28 mouse cellular contexts compared by ENCODE assay signal in genomic region chr12:74163080-74163479, GRCm38 (mm10).
"Had no signal": no experiment of that assay in that cellular context is flagged by ENCODE, and none has a peak within 500 bp of the region (broad histone marks: within the 10 kb centered on the region; RNA-seq: fewer than 3 reads in every experiment).

No protein-coding gene starts in this region.

- H3K9ac ChIP-seq: heart, embryonic 12.5 days; hindbrain, embryonic 12.5 days; hindbrain, embryonic 14.5 days; intestine, embryonic 15.5 days; kidney, embryonic 15.5 days; limb, embryonic 13.5 days; limb, embryonic 15.5 days; liver, embryonic 12.5 days; liver, embryonic 14.5 days had no signal

- DNase-seq: gastrocnemius, adult 2 months; gastrocnemius, postnatal 10 days; gastrocnemius, postnatal 25 days; heart, adult 18-20 months; heart, postnatal 10 days; heart, postnatal 4 days; kidney, adult 18-20 months; kidney, adult 9 months; kidney, postnatal 14 days; kidney, postnatal 36 days; layer of hippocampus, adult 9-11 months; layer of hippocampus, postnatal 36 days; left cerebral cortex, postnatal 4 days had no signal

- H3K9me3 ChIP-seq: heart, embryonic 10.5 days; heart, embryonic 12.5 days; hindbrain, embryonic 10.5 days; hindbrain, embryonic 12.5 days; intestine, embryonic 15.5 days; kidney, embryonic 15.5 days; limb, embryonic 13.5 days; limb, embryonic 15.5 days; liver, embryonic 12.5 days had no signal

- H3K36me3 ChIP-seq: heart, embryonic 10.5 days; heart, embryonic 12.5 days; hindbrain, embryonic 10.5 days; hindbrain, embryonic 12.5 days; intestine, embryonic 15.5 days; kidney, embryonic 15.5 days; limb, embryonic 13.5 days; limb, embryonic 15.5 days; liver, embryonic 12.5 days had no signal

- H3K4me3 ChIP-seq: gastrocnemius, adult 2 months; heart, embryonic 10.5 days; heart, embryonic 12.5 days; hindbrain, embryonic 10.5 days; hindbrain, embryonic 12.5 days; intestine, embryonic 15.5 days; kidney, embryonic 15.5 days; limb, embryonic 13.5 days; limb, embryonic 15.5 days; liver, embryonic 12.5 days had no signal

- H3K27ac ChIP-seq: gastrocnemius, adult 2 months; heart, embryonic 10.5 days; hindbrain, embryonic 10.5 days; hindbrain, embryonic 12.5 days; hindbrain, embryonic 14.5 days; intestine, embryonic 15.5 days; kidney, embryonic 15.5 days; kidney, postnatal 0 days; limb, embryonic 13.5 days; limb, embryonic 15.5 days; liver, embryonic 12.5 days; liver, embryonic 14.5 days had no signal

- H3K27me3 ChIP-seq: heart, embryonic 12.5 days; hindbrain, embryonic 12.5 days; intestine, embryonic 15.5 days; kidney, embryonic 15.5 days; limb, embryonic 13.5 days; limb, embryonic 15.5 days; liver, embryonic 12.5 days had no signal

- H3K4me2 ChIP-seq: heart, embryonic 12.5 days; hindbrain, embryonic 12.5 days; hindbrain, embryonic 14.5 days; intestine, embryonic 15.5 days; kidney, embryonic 15.5 days; limb, embryonic 13.5 days; limb, embryonic 15.5 days; liver, embryonic 12.5 days had no signal

- H3K4me1 ChIP-seq: heart, embryonic 10.5 days; heart, embryonic 12.5 days; hindbrain, embryonic 10.5 days; hindbrain, embryonic 12.5 days; intestine, embryonic 15.5 days; kidney, embryonic 15.5 days; limb, embryonic 13.5 days; limb, embryonic 15.5 days; liver, embryonic 12.5 days had no signal

- ATAC-seq: hindbrain, embryonic 16.5 days; inflammation-experienced regulatory T-cells, adult 6 months; intestine, embryonic 15.5 days; intestine, postnatal 0 days; liver, embryonic 12.5 days had no signal
